Mouse (Mus musculus) forebrain, embryonic 15.5 days (tissue): ENCODE measurements around the gene Gm42517. TPM values are rescaled to one million over a fixed set of nuclear protein-coding genes. Genes with fewer than 3 reads are reported as not detected.

ENCODE experiments used
- ATAC-seq: fragments of 200-750 bp; cut with Nextera tagmentation; replicated peaks from 2 replicates; pipeline ENCODE4 v1.8.0; 2017; ENCODE audit warnings: mild to moderate bottlenecking, moderate TSS enrichment, moderate library complexity
- H3K27ac ChIP-seq: fragments of 300-500 bp; sonication (generic); replicated peaks from 2 replicates; pipeline ENCODE4 v1.5.1; 2015; ENCODE audit warnings: mild to moderate bottlenecking, inconsistent platforms
- H3K27me3 ChIP-seq: fragments of 300-500 bp; sonication (generic); 2 replicates; pipeline ENCODE4 v1.6.1; 2015; ENCODE audit warnings: inconsistent platforms
- H3K36me3 ChIP-seq: fragments of 300-500 bp; sonication (generic); 2 replicates; pipeline ENCODE4 v1.6.1; 2015; ENCODE audit warnings: mild to moderate bottlenecking, inconsistent platforms
- H3K4me1 ChIP-seq: fragments of 300-500 bp; sonication (generic); 2 replicates; pipeline ENCODE4 v1.6.1; 2015; ENCODE audit warnings: inconsistent platforms
- H3K4me2 ChIP-seq: fragments of 300-500 bp; sonication (generic); replicated peaks from 2 replicates; pipeline ENCODE4 v1.6.1; 2015; ENCODE audit warnings: mild to moderate bottlenecking, inconsistent platforms
- H3K4me3 ChIP-seq: fragments of 300-500 bp; sonication (generic); 2 replicates; pipeline ENCODE4 v1.5.1; 2015; ENCODE audit warnings: mild to moderate bottlenecking, inconsistent platforms
- H3K9ac ChIP-seq: fragments of 300-500 bp; sonication (generic); replicated peaks from 2 replicates; pipeline ENCODE4 v1.6.1; 2015; ENCODE audit warnings: mild to moderate bottlenecking, inconsistent platforms
- H3K9me3 ChIP-seq: fragments of 300-500 bp; sonication (generic); 2 replicates; pipeline ENCODE4 v1.6.1; 2016; ENCODE audit warnings: inconsistent platforms
- WGBS: fragments of 180-500 bp; shearing (Covaris S2); methylation state at CpG from one replicate; pipeline ENCODE4 v1.1.7; 2015; ENCODE audit warnings: mixed read lengths; 5-methylcytosine and 5-hydroxymethylcytosine counted together
- polyA plus RNA-seq: library from polyadenylated mRNA; unstranded; fragments of >200 nt; fragmentation: Nextera tagmentation; extraction: Ambion mirVana; gene quantifications from 2 replicates; pipeline ENCODE4 v1.2.1, GENCODE M21; 2015

Gm42517 gene
- polyA plus RNA-seq, 1 experiment from 2014 or later, result 1.1 TPM

DNA sequence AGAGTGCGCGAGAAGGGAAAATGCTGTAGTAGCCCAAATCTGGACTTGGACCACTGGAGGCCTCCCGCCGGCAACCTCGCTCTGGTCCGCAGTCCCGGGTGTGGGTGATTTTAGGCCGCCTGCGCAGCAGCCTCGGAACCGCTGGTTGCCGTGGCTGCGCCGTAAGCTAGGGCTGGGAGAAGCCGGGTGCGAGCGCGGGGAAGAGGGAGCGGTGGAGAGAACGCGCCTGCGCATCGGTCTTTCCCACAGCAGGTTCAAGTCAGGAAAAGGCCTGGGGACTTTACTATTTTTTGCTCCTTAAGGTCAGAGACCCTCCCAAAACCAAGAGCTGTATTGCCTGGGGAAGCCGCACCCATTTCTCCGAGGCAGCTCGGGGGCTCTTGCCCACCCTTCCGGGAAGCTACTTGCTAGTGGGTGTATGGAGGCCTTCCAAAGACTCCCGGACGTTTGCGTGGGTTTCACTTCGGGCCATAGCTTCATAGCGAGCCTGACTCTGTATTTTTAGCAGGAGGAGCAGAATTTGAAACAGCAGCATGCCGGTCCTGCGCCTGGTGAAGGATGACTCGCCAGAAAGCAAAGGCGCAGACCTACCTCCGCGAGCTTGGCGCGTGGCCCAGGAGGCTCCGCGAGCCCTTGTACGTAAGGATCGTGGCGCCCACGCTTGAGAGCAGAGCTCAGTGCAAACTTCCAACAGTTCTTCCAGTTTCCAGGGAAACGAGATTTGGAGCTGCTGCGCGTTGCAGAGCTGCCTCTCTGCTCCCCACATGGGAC lies 1.3 kb upstream of the Gm42517 start:
- Histone ChIP-seq H3K4me3 (peak overlapping the region; percentile 59), H3K4me2 (peak overlapping the region; percentile 83), H3K9me3 (no peaks in the 10 kb centered on the region), H3K9ac (peak overlapping the region; percentile 43), H3K4me1 (peaks cover 31% of the 10 kb centered on the region), H3K36me3 (no peaks in the 10 kb centered on the region), H3K27me3 (peaks cover 79% of the 10 kb centered on the region), H3K27ac (no peak overlapping the region)
- ATAC-seq, result peak; percentile 41; the same call in 1 of the 2 replicates
- WGBS, result under 1% methylated on average over 49 of the region's 49 CpGs

DNA sequence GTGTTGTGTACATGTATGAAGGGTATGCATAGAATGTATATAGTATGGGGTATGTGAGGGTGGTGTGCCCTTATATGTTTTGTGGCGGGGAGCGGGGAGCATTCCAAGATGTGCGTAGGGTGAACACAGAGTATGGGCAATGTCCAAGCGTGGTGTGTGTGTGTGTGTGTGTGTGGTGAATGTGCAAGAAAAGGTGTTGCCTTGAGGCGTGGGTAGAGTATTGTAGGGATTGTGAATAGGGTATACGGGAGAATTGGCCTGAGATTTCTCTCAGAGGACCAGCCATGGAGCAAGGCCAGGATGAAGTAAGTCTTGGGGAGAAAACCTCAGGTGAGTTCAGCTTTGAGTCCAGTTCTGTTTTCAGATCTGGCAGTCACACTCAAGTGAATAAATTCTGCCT lies 724 bp upstream of the Gm42517 start:
- 4% methylated on average over 6 of the region's 6 CpGs for WGBS
- no peak overlapping the region for H3K27ac ChIP-seq
- peaks cover 31% of the 10 kb centered on the region for H3K4me1 ChIP-seq
- no peaks in the 10 kb centered on the region for H3K36me3 ChIP-seq
- peak; percentile 33 for ATAC-seq
- H3K9me3 ChIP-seq, result no peaks in the 10 kb centered on the region
- H3K27me3 ChIP-seq, result peaks cover 80% of the 10 kb centered on the region
- H3K4me2 ChIP-seq, result peak overlapping the region; percentile 83
- H3K4me3 ChIP-seq, result peak overlapping the region; percentile 59
- peak overlapping the region; percentile 43; the same call in 1 of the 2 replicates for H3K9ac ChIP-seq

- Histone ChIP-seq H3K36me3 (no peaks in the 10 kb centered on the region), H3K27me3 (peaks cover 81% of the 10 kb centered on the region), H3K9me3 (no peaks in the 10 kb centered on the region), H3K27ac (no peak overlapping the region), H3K4me2 (peak overlapping the region; percentile 83), H3K4me1 (peaks cover 31% of the 10 kb centered on the region), H3K4me3 (peak overlapping the region; percentile 59), H3K9ac (peak overlapping the region; percentile 46)
- WGBS, result under 1% methylated on average over 68 of the region's 100 CpGs
- ATAC-seq, result peak; percentile 49
These were observed 509 bp downstream of the Gm42517 start for GRCm38 (mm10) chr5:108366984-108367841.

- Histone ChIP-seq H3K4me2 (peak overlapping the region; percentile 83), H3K4me1 (peaks cover 31% of the 10 kb centered on the region), H3K36me3 (no peaks in the 10 kb centered on the region), H3K9ac (peak overlapping the region; percentile 46), H3K9me3 (no peaks in the 10 kb centered on the region), H3K4me3 (peak overlapping the region; percentile 59), H3K27ac (no peak overlapping the region), H3K27me3 (peaks cover 74% of the 10 kb centered on the region)
- ATAC-seq, result 0 out of 2 replicates have a peak, but pooled peaks have one; percentile 9
- 2% methylated on average over 60 of the region's 60 CpGs for WGBS
These were observed 1.3 kb downstream of the Gm42517 start for GRCm38 (mm10) chr5:108366328-108366983.

- no peak for ATAC-seq
- WGBS, result 37% methylated on average over 3 of the region's 3 CpGs
These were observed 5.4 kb downstream of the Gm42517 start for GRCm38 (mm10) chr5:108362330-108362729.

DNA sequence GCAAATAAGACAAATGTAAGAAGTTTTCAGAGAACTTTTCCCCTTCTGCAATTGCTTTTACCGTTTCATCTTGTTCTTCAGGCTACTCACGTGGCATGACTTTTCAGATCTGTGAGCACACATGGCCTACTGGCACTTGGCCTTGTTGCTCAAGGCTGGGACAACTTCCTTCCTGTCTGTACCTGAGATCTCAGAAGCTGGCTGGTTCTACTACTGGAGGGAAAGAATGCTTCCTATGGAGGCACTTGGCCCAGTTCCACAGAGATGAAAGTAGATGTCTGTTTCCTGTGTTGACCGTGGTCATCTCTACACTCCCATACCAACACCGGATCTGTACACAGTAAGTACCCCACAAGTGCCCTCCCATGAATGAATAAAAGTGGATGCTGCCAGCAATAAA lies 7.5 kb downstream of the Gm42517 start:
- H3K4me2 ChIP-seq, result no peak overlapping the region
- no peak for ATAC-seq
- no peak overlapping the region for H3K4me3 ChIP-seq
- no peak overlapping the region for H3K9ac ChIP-seq
- no peaks in the 10 kb centered on the region for H3K4me1 ChIP-seq
- peaks cover 17% of the 10 kb centered on the region for H3K27me3 ChIP-seq
- no peak overlapping the region for H3K27ac ChIP-seq
- no peaks in the 10 kb centered on the region for H3K36me3 ChIP-seq
- H3K9me3 ChIP-seq, result no peaks in the 10 kb centered on the region
- 94% methylated on average over 4 of the region's 4 CpGs for WGBS

More at GRCm38 (mm10) chr5:108362330-108362729, 5.4 kb downstream of the Gm42517 start:
- H3K9me3 ChIP-seq, result no peaks in the 10 kb centered on the region
- peaks cover 11% of the 10 kb centered on the region for H3K4me1 ChIP-seq
- peaks cover 37% of the 10 kb centered on the region for H3K27me3 ChIP-seq
- no peak overlapping the region for H3K27ac ChIP-seq
- H3K9ac ChIP-seq, result no peak overlapping the region
- no peak overlapping the region for H3K4me2 ChIP-seq
- no peaks in the 10 kb centered on the region for H3K36me3 ChIP-seq
- H3K4me3 ChIP-seq, result no peak overlapping the region

- Histone ChIP-seq H3K9ac (no peak overlapping the region), H3K36me3 (no peaks in the 10 kb centered on the region), H3K4me2 (no peak overlapping the region), H3K9me3 (no peaks in the 10 kb centered on the region), H3K27me3 (peaks cover 9% of the 10 kb centered on the region; the same call in 1 of the 2 replicates), H3K4me3 (no peak overlapping the region), H3K4me1 (no peaks in the 10 kb centered on the region), H3K27ac (no peak overlapping the region)
- no peak for ATAC-seq
- 84% methylated on average over 9 of the region's 9 CpGs for WGBS
These were observed 8.2 kb downstream of the Gm42517 start for GRCm38 (mm10) chr5:108359491-108359890.

- H3K4me1 ChIP-seq, result no peaks in the 10 kb centered on the region
- H3K27me3 ChIP-seq, result no peaks in the 10 kb centered on the region; the same call in 1 of the 2 replicates
- WGBS, result 93% methylated on average over 1 of the region's 1 CpGs
- no peak overlapping the region for H3K27ac ChIP-seq
- no peak overlapping the region for H3K9ac ChIP-seq
- H3K4me2 ChIP-seq, result no peak overlapping the region
- no peaks in the 10 kb centered on the region for H3K9me3 ChIP-seq
- no peaks in the 10 kb centered on the region for H3K36me3 ChIP-seq
- ATAC-seq, result no peak
- no peak overlapping the region for H3K4me3 ChIP-seq
These were observed 9.9 kb downstream of the Gm42517 start for GRCm38 (mm10) chr5:108357862-108358261.

- Histone ChIP-seq H3K9me3 (no peaks in the 10 kb centered on the region), H3K36me3 (peaks cover 10% of the 10 kb centered on the region), H3K27me3 (no peaks in the 10 kb centered on the region), H3K4me1 (no peaks in the 10 kb centered on the region), H3K4me3 (no peak overlapping the region), H3K27ac (no peak overlapping the region), H3K9ac (no peak overlapping the region), H3K4me2 (no peak overlapping the region)
- whole genome bisulfite sequencing, result 83% methylated on average over 2 of the region's 2 CpGs
- ATAC-seq, result no peak
These were observed 13.7 kb downstream of the Gm42517 start for GRCm38 (mm10) chr5:108354056-108354455.

- no peak overlapping the region for H3K9ac ChIP-seq
- H3K36me3 ChIP-seq, result peaks cover 27% of the 10 kb centered on the region
- no peaks in the 10 kb centered on the region for H3K4me1 ChIP-seq
- ATAC-seq, result no peak
- H3K27me3 ChIP-seq, result no peaks in the 10 kb centered on the region
- 95% methylated on average over 9 of the region's 9 CpGs for WGBS
- H3K4me3 ChIP-seq, result no peak overlapping the region
- H3K4me2 ChIP-seq, result no peak overlapping the region
- H3K9me3 ChIP-seq, result no peaks in the 10 kb centered on the region
- no peak overlapping the region for H3K27ac ChIP-seq
These were observed 18.1 kb downstream of the Gm42517 start for GRCm38 (mm10) chr5:108349511-108350148.

DNA sequence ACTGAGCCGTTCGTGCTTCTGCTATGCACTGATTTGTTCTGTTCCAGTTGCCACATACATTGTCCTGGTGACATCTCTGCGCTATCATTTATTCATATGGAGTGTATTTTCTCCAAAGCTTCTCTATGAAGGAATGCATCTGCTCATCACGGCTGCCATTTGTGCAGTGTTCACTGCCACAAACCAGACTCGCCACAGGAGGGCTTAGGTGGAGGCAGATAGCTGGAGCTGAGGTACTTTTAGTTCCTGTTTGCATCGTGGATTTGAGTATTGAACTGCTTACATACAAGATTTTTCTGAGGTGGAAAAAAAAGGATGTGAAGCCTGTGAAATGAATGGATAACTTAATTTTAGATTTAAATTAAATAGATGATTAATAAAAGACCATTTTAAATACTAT lies 19.9 kb downstream of the Gm42517 start:
- Histone ChIP-seq H3K27me3 (no peaks in the 10 kb centered on the region), H3K36me3 (peaks cover 37% of the 10 kb centered on the region), H3K9me3 (no peaks in the 10 kb centered on the region), H3K27ac (no peak overlapping the region), H3K4me1 (no peaks in the 10 kb centered on the region), H3K4me2 (no peak overlapping the region), H3K4me3 (no peak overlapping the region), H3K9ac (no peak overlapping the region)
- 90% methylated on average over 6 of the region's 6 CpGs for WGBS
- ATAC-seq, result no peak
